Mouse (Mus musculus): ENCODE data around the gene Vmn2r124. TPM values are rescaled to one million over a fixed set of nuclear protein-coding genes. Genes with fewer than 3 reads are reported as not detected.
"Not testable (repeated sequence)": the region's sequence is repeated elsewhere in the genome, so short reads cannot be mapped to it uniquely, and the experiment has no call there.

Vmn2r124 gene
- under 1 TPM in 1 of 2 experiments, not detected in 1; 0.05 TPM for total RNA-seq (2021)

DNA sequence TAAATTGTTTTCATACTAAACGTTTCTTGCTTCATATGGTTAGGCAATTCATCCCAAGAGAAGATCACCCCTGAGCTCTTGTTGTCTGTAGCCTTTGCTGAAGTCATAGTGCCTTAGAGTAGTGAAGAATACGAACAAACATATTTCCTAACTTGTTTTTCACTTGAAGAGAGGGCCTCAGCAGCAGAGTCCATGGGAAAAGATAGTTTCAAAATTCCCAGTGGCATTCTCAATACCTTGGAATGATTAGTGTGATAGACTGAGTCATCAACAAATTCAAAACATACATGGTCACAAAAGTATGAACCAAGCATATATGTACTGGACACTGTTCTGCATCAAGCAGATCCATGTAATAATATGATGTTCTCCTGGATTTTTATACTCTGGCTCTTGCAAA is at the start of gene Vmn2r124:
TSS of gene Vmn2r124 (plus strand) at position 301 of the 400 bp plus-strand sequence.
- DNase-seq (ENCODE audit: extremely low spot score in 1 of 2, low spot score in 1 of 2), result no peak

DNA sequence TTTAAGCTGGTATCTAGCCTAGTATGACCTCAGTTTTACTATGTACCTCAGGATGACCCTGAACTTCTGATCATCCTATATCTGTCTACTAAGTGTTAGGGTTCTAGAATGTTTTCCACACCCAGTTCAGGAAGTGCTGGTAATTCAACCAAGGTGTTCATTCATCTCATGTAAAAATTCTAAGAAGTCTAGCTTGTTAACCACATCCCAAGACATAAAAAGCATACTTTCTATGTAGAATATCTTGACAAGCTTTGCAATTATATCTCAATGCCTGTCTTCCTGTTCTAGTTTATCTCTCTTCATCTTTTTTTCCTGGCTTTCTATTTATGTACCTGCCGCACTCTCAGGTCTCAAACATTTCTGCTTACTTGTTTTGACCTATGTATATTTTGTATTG is 44.5 kb upstream of the Vmn2r124 start:
- DNase-seq (ENCODE audit: extremely low spot score in 1 of 2, low spot score in 1 of 2), result no peak

DNA sequence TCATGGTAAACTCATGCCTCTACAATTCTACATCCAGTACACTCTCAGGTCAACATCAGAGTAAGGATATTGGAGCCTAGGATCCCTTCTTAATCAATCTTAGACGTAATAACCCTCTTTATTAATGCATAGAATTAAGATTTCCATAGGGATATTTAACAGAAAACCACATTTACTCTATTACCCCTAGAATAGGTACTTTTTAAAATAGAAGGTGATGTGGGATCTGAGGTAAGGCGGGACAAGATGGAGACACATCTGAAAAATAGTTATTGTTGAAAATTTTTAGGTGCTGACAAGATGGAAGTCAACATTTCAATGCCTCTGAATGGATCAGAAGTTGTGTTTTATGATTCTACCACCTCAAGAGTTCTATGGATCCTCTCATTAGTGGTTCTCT is 27.8 kb upstream of the Vmn2r124 start, which contains the start of gene Fpr-rs4:
TSS of gene Fpr-rs4 (plus strand) at position 301 of the 400 bp plus-strand sequence.
- DNase-seq (ENCODE audit: extremely low spot score in 1 of 2, low spot score in 1 of 2), result no peak

DNA sequence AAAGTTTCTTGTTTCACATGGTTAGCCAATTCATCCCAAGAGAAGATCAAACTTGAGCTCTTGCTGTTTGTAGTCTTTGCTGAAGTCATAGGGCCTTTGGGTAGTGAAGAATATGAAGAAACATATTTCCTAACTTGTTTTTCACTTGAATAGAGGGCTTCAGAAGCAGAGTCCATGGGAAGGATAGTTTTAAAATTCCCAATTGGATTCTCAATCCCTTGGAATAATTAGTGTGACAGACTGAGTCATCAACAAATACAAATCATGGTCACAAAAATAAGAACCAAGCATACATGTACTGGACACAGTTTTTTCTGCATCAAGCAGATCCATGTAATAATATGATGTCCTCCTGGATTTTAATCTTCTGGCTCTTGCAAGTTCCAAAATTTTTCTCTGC is 35.5 kb downstream of the Vmn2r124 start, which contains the start of gene Vmn2r91:
TSS of gene Vmn2r91 (plus strand) at position 301 of the 400 bp plus-strand sequence.
- DNase-seq (ENCODE audit: extremely low spot score in 1 of 2, low spot score in 1 of 2), result not testable (repeated sequence)

DNA sequence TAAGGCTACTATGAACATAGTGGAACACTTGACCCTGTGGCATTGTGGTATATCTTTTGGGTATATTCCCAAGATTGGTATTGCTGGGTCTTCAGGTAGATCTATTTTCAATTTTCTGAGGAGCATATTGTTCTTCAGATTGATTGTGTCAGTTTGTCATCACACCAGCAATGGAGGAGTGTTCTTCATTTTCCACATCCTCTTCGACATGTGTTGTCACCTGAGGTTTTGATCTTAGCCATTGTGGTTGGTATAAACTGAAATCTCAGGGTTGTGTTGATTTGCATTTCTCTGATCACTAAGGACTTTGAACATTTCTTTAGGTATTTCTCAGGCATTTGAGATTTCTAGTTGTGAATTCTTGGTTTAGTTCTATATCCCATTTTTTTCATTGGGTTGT is 46.4 kb downstream of the Vmn2r124 start:
- not testable (repeated sequence) for DNase-seq (ENCODE audit: extremely low spot score in 1 of 2, low spot score in 1 of 2)

DNA sequence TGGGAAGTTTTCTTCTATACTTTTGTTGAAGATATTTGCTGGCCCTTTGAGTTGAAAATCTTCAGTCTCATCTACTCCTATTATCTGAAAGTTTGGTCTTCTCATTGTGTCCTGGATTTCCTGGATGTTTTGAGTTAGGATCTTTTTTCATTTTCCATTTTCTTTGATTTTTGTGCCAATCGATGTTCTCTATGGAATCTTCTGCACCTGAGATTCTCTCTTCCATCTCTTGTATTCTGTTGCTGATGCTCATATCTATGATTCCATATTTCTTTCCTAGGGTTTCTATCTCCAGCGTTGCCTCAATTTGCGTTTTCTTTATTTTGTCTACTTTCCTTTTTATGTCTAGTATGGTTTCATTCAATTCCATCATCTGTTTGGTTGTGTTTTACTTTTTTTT is 53.0 kb downstream of the Vmn2r124 start:
- not testable (repeated sequence) for DNase-seq (ENCODE audit: extremely low spot score in 1 of 2, low spot score in 1 of 2)

Other genes with a start within 250 kb of the Vmn2r124 start
- 100 to 1,000 TPM in 1 of 2 experiments, 10 to 100 TPM in 1; 48.8 to 109 TPM for gene Spaca6, start 222.3 kb upstream of the Vmn2r124 start, total RNA-seq (2021)
- under 1 TPM; 0.40 to 0.42 TPM for gene Has1, start 194.2 kb upstream of the Vmn2r124 start, total RNA-seq (2021)
- not detected for gene Fpr1, start 165.5 kb upstream of the Vmn2r124 start, total RNA-seq (2021)
- not detected for gene Fpr2, start 161.6 kb upstream of the Vmn2r124 start, total RNA-seq (2021)
- not detected for gene Fpr3, start 161.6 kb upstream of the Vmn2r124 start, total RNA-seq (2021)
- gene Fpr-rs4, start 27.7 kb upstream of the Vmn2r124 start, total RNA-seq (2021), result not detected
- not detected for gene Vmn2r91, start 35.6 kb downstream of the Vmn2r124 start, total RNA-seq (2021)
- gene Vmn2r92, start 102.5 kb downstream of the Vmn2r124 start, total RNA-seq (2021), result not detected
- gene Vmn2r94, start 228.3 kb downstream of the Vmn2r124 start, total RNA-seq (2021), result not detected
- gene Vmn2r93, start 248.7 kb downstream of the Vmn2r124 start, total RNA-seq (2021), result not detected